ENCODE assay signal across 10 mouse cellular contexts in the genomic region with DNA sequence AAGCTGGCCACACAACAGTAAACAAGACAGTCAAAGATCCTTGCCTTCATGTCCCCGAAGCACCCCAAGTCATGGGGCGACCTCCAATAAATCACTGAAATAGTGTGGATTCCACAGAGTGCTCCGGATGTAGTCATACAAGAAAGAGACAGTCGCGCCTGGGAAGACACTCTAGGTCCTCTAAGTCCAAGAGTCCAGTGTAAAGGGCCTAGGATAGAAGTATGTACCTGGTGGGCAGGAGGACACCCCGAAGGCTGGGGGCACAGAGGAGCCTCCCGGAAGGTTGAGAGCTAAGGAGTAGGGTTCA. TPM values are rescaled to one million over a fixed set of nuclear protein-coding genes. Genes with fewer than 3 reads are reported as not detected.
DNase-seq lines count a peak whose midpoint lies in the region; ATAC-seq and TF ChIP-seq lines count a peak whose summit lies in the region.
"Had no signal": no experiment of that assay in that cellular context is flagged by ENCODE, and none has a peak within 500 bp of the region (broad histone marks: within the 10 kb centered on the region; RNA-seq: fewer than 3 reads in every experiment).

No protein-coding gene starts in this region.

- TF ChIP-seq CTCF in stomach, postnatal 0 days (IDR thresholded peaks at IDR 0.05; ENCODE audit: low read depth) = no peak

- no peak for DNase-seq in heart, postnatal 10 days
- no peak for DNase-seq in stomach, postnatal 0 days (ENCODE audit: low spot score)
- no peak for DNase-seq in liver, embryonic 13.5 days
- DNase-seq in cerebellum, postnatal 14 days = no peak
- DNase-seq in testis, postnatal 14 days (ENCODE audit: low spot score) = no peak

- 46% methylated on average over 7 of the region's 7 CpGs for WGBS in heart, embryonic 16.5 days
- 47% methylated on average over 7 of the region's 7 CpGs for WGBS in stomach, embryonic 15.5 days
- WGBS in stomach, postnatal 0 days = 44% methylated on average over 7 of the region's 7 CpGs
- 50% methylated on average over 7 of the region's 7 CpGs for WGBS in liver, embryonic 13.5 days (ENCODE audit: insufficient replicate concordance)

- H3K9ac ChIP-seq in heart, embryonic 16.5 days (ENCODE audit: low read length) = no peak overlapping the region
- no peak overlapping the region for H3K9ac ChIP-seq in stomach, embryonic 15.5 days
- H3K9ac ChIP-seq in stomach, postnatal 0 days (ENCODE audit: low read length) = no peak overlapping the region
- peak overlapping the region; percentile 9 for H3K9ac ChIP-seq in liver, embryonic 13.5 days

- H3K4me2 ChIP-seq in heart, embryonic 16.5 days (ENCODE audit: low read depth, low read length) = peak overlapping the region; percentile 46
- H3K4me2 ChIP-seq in stomach, embryonic 15.5 days = peak overlapping the region; percentile 37; the same call in 1 of the 2 replicates
- H3K4me2 ChIP-seq in stomach, postnatal 0 days (replicated peaks; ENCODE audit: low read depth) = no peak overlapping the region
- H3K4me2 ChIP-seq in liver, embryonic 13.5 days = peak overlapping the region; percentile 16; the same call in 1 of the 2 replicates

- ATAC-seq in heart, embryonic 16.5 days (replicated peaks; ENCODE audit: extremely low read depth, insufficient read depth, low FRiP score) = no peak
- ATAC-seq in stomach, embryonic 15.5 days (ENCODE audit: insufficient read depth, low FRiP score, low read depth) = no peak
- no peak for ATAC-seq in stomach, postnatal 0 days (ENCODE audit: low FRiP score, low TSS enrichment)
- ATAC-seq in liver, embryonic 13.5 days (ENCODE audit: low read depth) = no peak
- no peak for ATAC-seq in megakaryocyte progenitor cell, adult 5-6 weeks (replicated peaks; ENCODE audit: poor library complexity)

- TF ChIP-seq EP300 in stomach, postnatal 0 days (optimal IDR thresholded peaks at IDR 0.05) = no peak

- peaks cover 6% of the 10 kb centered on the region for H3K4me1 ChIP-seq in heart, embryonic 16.5 days (ENCODE audit: control insufficient read depth, insufficient read depth, low read length)
- 0 out of 2 replicates have a peak, but pooled peaks cover 5% of the 10 kb centered on the region for H3K4me1 ChIP-seq in stomach, embryonic 15.5 days
- no peaks in the 10 kb centered on the region for H3K4me1 ChIP-seq in stomach, postnatal 0 days (replicated peaks; ENCODE audit: control insufficient read depth, insufficient read depth)
- H3K4me1 ChIP-seq in liver, embryonic 13.5 days (replicated peaks) = peaks cover 30% of the 10 kb centered on the region

- H3K27ac ChIP-seq in heart, embryonic 16.5 days (ENCODE audit: low read length) = no peak overlapping the region
- no peak overlapping the region for H3K27ac ChIP-seq in stomach, embryonic 15.5 days
- no peak overlapping the region for H3K27ac ChIP-seq in stomach, postnatal 0 days (replicated peaks)
- H3K27ac ChIP-seq in liver, embryonic 13.5 days = no peak overlapping the region

- H3K4me3 ChIP-seq in heart, embryonic 16.5 days (ENCODE audit: low read length) = no peak overlapping the region
- no peak overlapping the region for H3K4me3 ChIP-seq in stomach, embryonic 15.5 days (replicated peaks)
- H3K4me3 ChIP-seq in stomach, postnatal 0 days (ENCODE audit: low read depth, low read length) = no peak overlapping the region
- no peak overlapping the region for H3K4me3 ChIP-seq in liver, embryonic 13.5 days (replicated peaks)

- H3K27me3 ChIP-seq in heart, embryonic 16.5 days (ENCODE audit: control insufficient read depth, insufficient read depth, low read length) = no peaks in the 10 kb centered on the region
- H3K27me3 ChIP-seq in stomach, embryonic 15.5 days (replicated peaks) = no peaks in the 10 kb centered on the region
- H3K27me3 ChIP-seq in stomach, postnatal 0 days (ENCODE audit: control insufficient read depth, insufficient read depth, low read length) = no peaks in the 10 kb centered on the region
- H3K27me3 ChIP-seq in liver, embryonic 13.5 days = no peaks in the 10 kb centered on the region

- no peaks in the 10 kb centered on the region for H3K9me3 ChIP-seq in heart, embryonic 16.5 days (replicated peaks; ENCODE audit: control insufficient read depth, low read length)
- no peaks in the 10 kb centered on the region for H3K9me3 ChIP-seq in stomach, embryonic 15.5 days
- no peaks in the 10 kb centered on the region for H3K9me3 ChIP-seq in stomach, postnatal 0 days (ENCODE audit: control insufficient read depth, low read length)
- no peaks in the 10 kb centered on the region for H3K9me3 ChIP-seq in liver, embryonic 13.5 days (replicated peaks)

- 0 out of 2 replicates have a peak, but pooled peaks cover 1% of the 10 kb centered on the region for H3K36me3 ChIP-seq in heart, embryonic 16.5 days (ENCODE audit: control insufficient read depth, insufficient read depth)
- no peaks in the 10 kb centered on the region for H3K36me3 ChIP-seq in stomach, embryonic 15.5 days
- H3K36me3 ChIP-seq in stomach, postnatal 0 days (ENCODE audit: control insufficient read depth, insufficient read depth, low read length) = no peaks in the 10 kb centered on the region
- H3K36me3 ChIP-seq in liver, embryonic 13.5 days = no peaks in the 10 kb centered on the region

- intact Hi-C loops in heart, postnatal 10 days (cut with DNase I) = loop anchor here (5.0 kb wide), 2 partner anchors 129 to 179 kb away; no protein-coding TSS in a partner anchor

RNA-seq across cellular contexts. Expression of a gene that starts 23.7 kb away (rescaled TPM):
- polyA plus RNA-seq in heart, embryonic 16.5 days (2015; fragmentation: Nextera tagmentation; extraction: Ambion mirVana) = 0.25 and 0.80 TPM in 2 replicates
- total RNA-seq in heart, postnatal 10 days (2021) = under 1 TPM in 1 of 2 experiments, not detected in 1; 0.05 TPM
- polyA plus RNA-seq in stomach, embryonic 15.5 days (2015; fragmentation: Nextera tagmentation; extraction: Ambion mirVana) = 3.2 and 4.3 TPM in 2 replicates
- 0.52 and 0.90 TPM in 2 replicates for polyA plus RNA-seq in stomach, postnatal 0 days (2015; fragmentation: Nextera tagmentation; extraction: Ambion mirVana)
- 0.24 and 0.46 TPM in 2 replicates for polyA plus RNA-seq in liver, embryonic 13.5 days (2015; fragmentation: Nextera tagmentation; extraction: Ambion mirVana)
- 0.32 and 0.46 TPM in 2 replicates for total RNA-seq in megakaryocyte progenitor cell, adult 5-6 weeks (2015)
- total RNA-seq in megakaryocyte progenitor cell, adult 5-6 weeks (2017) = 0.04 and 0.14 TPM in 2 replicates

RNA-seq across cellular contexts. Expression of a gene that starts 27.2 kb away (rescaled TPM):
- polyA plus RNA-seq in heart, embryonic 16.5 days (2015; fragmentation: Nextera tagmentation; extraction: Ambion mirVana) = 15.0 and 16.7 TPM in 2 replicates
- total RNA-seq in heart, postnatal 10 days (2021) = 10 to 100 TPM; 23.6 to 24.2 TPM
- 21.5 and 22.5 TPM in 2 replicates for polyA plus RNA-seq in stomach, embryonic 15.5 days (2015; fragmentation: Nextera tagmentation; extraction: Ambion mirVana)
- 10.6 and 11.0 TPM in 2 replicates for polyA plus RNA-seq in stomach, postnatal 0 days (2015; fragmentation: Nextera tagmentation; extraction: Ambion mirVana)
- 5.6 and 6.3 TPM in 2 replicates for polyA plus RNA-seq in liver, embryonic 13.5 days (2015; fragmentation: Nextera tagmentation; extraction: Ambion mirVana)
- 3.3 and 3.5 TPM in 2 replicates for total RNA-seq in megakaryocyte progenitor cell, adult 5-6 weeks (2015)
- total RNA-seq in megakaryocyte progenitor cell, adult 5-6 weeks (2017) = 6.2 and 7.5 TPM in 2 replicates

RNA-seq across cellular contexts. Expression of a gene that starts 33.1 kb away (rescaled TPM):
- 0.39 and 0.54 TPM in 2 replicates for polyA plus RNA-seq in heart, embryonic 16.5 days (2015; fragmentation: Nextera tagmentation; extraction: Ambion mirVana)
- under 1 TPM; 0.12 to 0.42 TPM for total RNA-seq in heart, postnatal 10 days (2021)
- polyA plus RNA-seq in stomach, embryonic 15.5 days (2015; fragmentation: Nextera tagmentation; extraction: Ambion mirVana) = 4.3 and 4.6 TPM in 2 replicates
- polyA plus RNA-seq in stomach, postnatal 0 days (2015; fragmentation: Nextera tagmentation; extraction: Ambion mirVana) = 9.8 and 10.6 TPM in 2 replicates
- 0.09 and 0.13 TPM in 2 replicates for polyA plus RNA-seq in liver, embryonic 13.5 days (2015; fragmentation: Nextera tagmentation; extraction: Ambion mirVana)
- total RNA-seq in megakaryocyte progenitor cell, adult 5-6 weeks (2015) = not detected in 2 replicates
- not detected in 2 replicates for total RNA-seq in megakaryocyte progenitor cell, adult 5-6 weeks (2017)
- polyA plus RNA-seq: cerebellum, adult 2 months had no signal

RNA-seq across cellular contexts. Expression of a gene that starts 45.0 kb away (rescaled TPM):
- polyA plus RNA-seq in heart, embryonic 16.5 days (2015; fragmentation: Nextera tagmentation; extraction: Ambion mirVana) = 20.8 and 25.0 TPM in 2 replicates
- 10 to 100 TPM; 66.6 to 74.1 TPM for total RNA-seq in heart, postnatal 10 days (2021)
- polyA plus RNA-seq in stomach, embryonic 15.5 days (2015; fragmentation: Nextera tagmentation; extraction: Ambion mirVana) = 24.6 and 29.8 TPM in 2 replicates
- polyA plus RNA-seq in stomach, postnatal 0 days (2015; fragmentation: Nextera tagmentation; extraction: Ambion mirVana) = 15.7 and 19.8 TPM in 2 replicates
- polyA plus RNA-seq in liver, embryonic 13.5 days (2015; fragmentation: Nextera tagmentation; extraction: Ambion mirVana) = 10.6 and 11.2 TPM in 2 replicates
- 29.7 and 34.2 TPM in 2 replicates for total RNA-seq in megakaryocyte progenitor cell, adult 5-6 weeks (2015)
- total RNA-seq in megakaryocyte progenitor cell, adult 5-6 weeks (2017) = 29.2 and 29.4 TPM in 2 replicates

RNA-seq across cellular contexts. Expression of a gene that starts 45.1 kb away (rescaled TPM):
- polyA plus RNA-seq in heart, embryonic 16.5 days (2015; fragmentation: Nextera tagmentation; extraction: Ambion mirVana) = 0.42 and 0.81 TPM in 2 replicates
- total RNA-seq in heart, postnatal 10 days (2021) = under 1 TPM in 1 of 2 experiments, not detected in 1; 0.57 TPM
- polyA plus RNA-seq in stomach, embryonic 15.5 days (2015; fragmentation: Nextera tagmentation; extraction: Ambion mirVana) = 0.31 and 1.3 TPM in 2 replicates
- polyA plus RNA-seq in stomach, postnatal 0 days (2015; fragmentation: Nextera tagmentation; extraction: Ambion mirVana) = 0.42 and 0.56 TPM in 2 replicates
- polyA plus RNA-seq in liver, embryonic 13.5 days (2015; fragmentation: Nextera tagmentation; extraction: Ambion mirVana) = 0.19 and 0.23 TPM in 2 replicates
- total RNA-seq in megakaryocyte progenitor cell, adult 5-6 weeks (2015) = 1.2 and 2.6 TPM in 2 replicates
- total RNA-seq in megakaryocyte progenitor cell, adult 5-6 weeks (2017) = not detected in 2 replicates
- polyA plus RNA-seq: liver, embryonic 16.5 days had no signal
